Mouse (Mus musculus) left cerebral cortex, postnatal 10 days (tissue): ENCODE measurements around the gene Gas7. TPM values are rescaled to one million over a fixed set of nuclear protein-coding genes. Genes with fewer than 3 reads are reported as not detected.

Experiments used
- DNase-seq, 2 experiments: peaks; one replicate each; pipeline ENCODE4 v3.0.0; 2021 to 2022; ENCODE audit warnings: low spot score in 2 of 2, mixed read lengths in 1 of 2; ENCODE audit errors: extremely low spot score in 1 of 2
- intact Hi-C: fragments of 180-260 bp; cut with DNase I; formaldehyde crosslinking; loops from one replicate; pipeline ENCODE4 v1.15.1; 2025
- total RNA-seq, 2 experiments: library from RNA; stranded (reverse); gene quantifications; 2 replicates each; pipeline ENCODE4 v1.2.3; 2021

The Gas7 gene
- total RNA-seq, 2 experiments from 2014 or later: 480 to 508 TPM

- intact Hi-C loops: no loop called here
- no peak for DNase-seq
These were observed 104.3 kb downstream of the Gas7 start for GRCm38 (mm10) chr11:67559522-67559921.

- intact Hi-C loops: no loop called here
- DNase-seq: peak in 1 of 2 experiments; percentile 27
These were observed 106.4 kb downstream of the Gas7 start for GRCm38 (mm10) chr11:67561631-67562030.

- intact Hi-C loops: no loop called here
- no peak for DNase-seq
These were observed 107.9 kb downstream of the Gas7 start for GRCm38 (mm10) chr11:67563141-67563540.

GRCm38 (mm10) chr11:67564003-67564637 lies 108.9 kb downstream of the Gas7 start:
- intact Hi-C loops: no loop called here
- DNase-seq: no peak

- intact Hi-C loops: no loop called here
- DNase-seq: no peak
These were observed 110.3 kb downstream of the Gas7 start for GRCm38 (mm10) chr11:67565512-67565911.

- no peak for DNase-seq
- intact Hi-C loops: no loop called here
These were observed 111.5 kb downstream of the Gas7 start for GRCm38 (mm10) chr11:67566704-67567103.

GRCm38 (mm10) chr11:67567184-67567583 lies 111.9 kb downstream of the Gas7 start:
- intact Hi-C loops: no loop called here
- no peak for DNase-seq

- intact Hi-C loops: no loop called here
- DNase-seq: no peak
These were observed 112.8 kb downstream of the Gas7 start for GRCm38 (mm10) chr11:67567991-67568390.

GRCm38 (mm10) chr11:67568815-67569214 lies 113.6 kb downstream of the Gas7 start:
- DNase-seq: no peak
- intact Hi-C loops: no loop called here

- DNase-seq: peak in 1 of 2 experiments; percentile 79
- intact Hi-C loops: no loop called here
These were observed 115.7 kb downstream of the Gas7 start for GRCm38 (mm10) chr11:67570947-67571346.

GRCm38 (mm10) chr11:67574344-67574743 lies 119.1 kb downstream of the Gas7 start:
- DNase-seq: no peak
- intact Hi-C loops: no loop called here

- no peak for DNase-seq
- intact Hi-C loops: no loop called here
These were observed 122.2 kb downstream of the Gas7 start for GRCm38 (mm10) chr11:67577472-67577871.

- intact Hi-C loops: no loop called here
- no peak for DNase-seq
These were observed 122.8 kb downstream of the Gas7 start for GRCm38 (mm10) chr11:67577994-67578393.

GRCm38 (mm10) chr11:67579136-67579535 lies 123.9 kb downstream of the Gas7 start:
- intact Hi-C loops: no loop called here
- no peak for DNase-seq

GRCm38 (mm10) chr11:67581549-67581948 lies 126.3 kb downstream of the Gas7 start:
- DNase-seq: no peak
- intact Hi-C loops: no loop called here

GRCm38 (mm10) chr11:67582570-67582969 lies 127.3 kb downstream of the Gas7 start:
- intact Hi-C loops: no loop called here
- DNase-seq: no peak

- DNase-seq: no peak
These were observed 129.8 kb downstream of the Gas7 start for GRCm38 (mm10) chr11:67585016-67585415.

GRCm38 (mm10) chr11:67585629-67586028 lies 130.4 kb downstream of the Gas7 start:
- no peak for DNase-seq
- intact Hi-C loops: no loop called here

More at GRCm38 (mm10) chr11:67585016-67585415, 129.8 kb downstream of the Gas7 start:
- intact Hi-C loops: no loop called here

GRCm38 (mm10) chr11:67586231-67586994 lies 131.2 kb downstream of the Gas7 start:
- no peak for DNase-seq
- intact Hi-C loops: no loop called here

- intact Hi-C loops: no loop called here
- no peak for DNase-seq
These were observed 133.1 kb downstream of the Gas7 start for GRCm38 (mm10) chr11:67588196-67588827.
